Mouse (Mus musculus) hindbrain, postnatal 0 days (tissue): Measurements from ENCODE around the gene Gm20388. TPM values are rescaled to one million over a fixed set of nuclear protein-coding genes. Genes with fewer than 3 reads are reported as not detected.

ENCODE experiments used
- ATAC-seq: fragments of 200-750 bp; cut with Nextera tagmentation; 2 replicates; pipeline ENCODE4 v1.8.0; 2017; ENCODE audit warnings: mild to moderate bottlenecking, moderate TSS enrichment, moderate library complexity
- DNase-seq: peaks from one replicate; pipeline ENCODE4 v3.0.0-alpha.2; 2015; ENCODE audit warnings: low spot score
- H3K27ac ChIP-seq: fragments of 300-500 bp; sonication (generic); 2 replicates; pipeline ENCODE4 v1.5.1; 2014; ENCODE audit warnings: mild to moderate bottlenecking
- H3K27me3 ChIP-seq: fragments of 300-500 bp; sonication (generic); 2 replicates; pipeline ENCODE4 v1.6.1; 2014; ENCODE audit warnings: low read length, mixed read lengths; ENCODE audit not compliant: insufficient read depth
- H3K36me3 ChIP-seq: fragments of 300-500 bp; sonication (generic); 2 replicates; pipeline ENCODE4 v1.6.1; 2014; ENCODE audit warnings: low read length, mixed read lengths; ENCODE audit not compliant: insufficient read depth
- H3K4me1 ChIP-seq: fragments of 300-500 bp; sonication (generic); 2 replicates; pipeline ENCODE4 v1.6.1; 2014; ENCODE audit warnings: antibody characterized with exemption, low read length, mixed read lengths; ENCODE audit not compliant: insufficient read depth
- H3K4me2 ChIP-seq: fragments of 300-500 bp; sonication (generic); 2 replicates; pipeline ENCODE4 v1.6.1; 2014; ENCODE audit warnings: low read depth, mild to moderate bottlenecking, low read length, moderate library complexity, mixed read lengths
- H3K4me3 ChIP-seq: fragments of 300-500 bp; sonication (generic); 2 replicates; pipeline ENCODE4 v1.5.1; 2014; ENCODE audit warnings: low read length
- H3K9ac ChIP-seq: fragments of 300-500 bp; sonication (generic); replicated peaks from 2 replicates; pipeline ENCODE4 v1.6.1; 2014; ENCODE audit warnings: mild to moderate bottlenecking, low read length, moderate library complexity, mixed read lengths
- H3K9me3 ChIP-seq: fragments of 300-500 bp; sonication (generic); 2 replicates; pipeline ENCODE4 v1.6.1; 2016; ENCODE audit warnings: low read length, mixed read lengths
- CTCF ChIP-seq: IDR thresholded peaks from 2 replicates; pipeline ENCODE4 v1.5.1; 2016; ENCODE audit warnings: antibody characterized with exemption, control low read depth, low read depth
- WGBS: fragments of 180-500 bp; shearing (Covaris S2); extraction: QIAGEN DNeasy Blood & Tissue Kit; methylation state at CpG from one replicate; pipeline ENCODE4 v1.1.7; 2014; 5-methylcytosine and 5-hydroxymethylcytosine counted together
- polyA plus RNA-seq: library from polyadenylated mRNA; unstranded; fragments of >200 nt; fragmentation: Nextera tagmentation; extraction: Ambion mirVana; gene quantifications from 2 replicates; pipeline ENCODE4 v1.2.1, GENCODE M21; 2015
- total RNA-seq: library from RNA; depleted of rRNA; stranded (reverse); fragments of >200 nt; gene quantifications from 2 replicates; pipeline ENCODE4 v1.2.3, GENCODE M21; 2014

The Gm20388 gene
- total and polyA plus RNA-seq, 2 experiments from 2014 or later: 71.3 TPM; not detected in 1

GRCm38 (mm10) chr8:122880302-122880701, 2969.7 kb downstream of the Gm20388 start:
- 58% methylated on average over 3 of the region's 3 CpGs for WGBS
- Histone ChIP-seq H3K36me3 (peaks cover 31% of the 10 kb centered on the region), H3K4me3 (no peak overlapping the region), H3K27ac (no peak overlapping the region), H3K9ac (no peak overlapping the region), H3K4me1 (no peaks in the 10 kb centered on the region), H3K4me2 (no peak overlapping the region), H3K9me3 (no peaks in the 10 kb centered on the region), H3K27me3 (no peaks in the 10 kb centered on the region)
- no peak for ATAC-seq
- TF ChIP-seq CTCF: no peak
- no peak for DNase-seq

DNA sequence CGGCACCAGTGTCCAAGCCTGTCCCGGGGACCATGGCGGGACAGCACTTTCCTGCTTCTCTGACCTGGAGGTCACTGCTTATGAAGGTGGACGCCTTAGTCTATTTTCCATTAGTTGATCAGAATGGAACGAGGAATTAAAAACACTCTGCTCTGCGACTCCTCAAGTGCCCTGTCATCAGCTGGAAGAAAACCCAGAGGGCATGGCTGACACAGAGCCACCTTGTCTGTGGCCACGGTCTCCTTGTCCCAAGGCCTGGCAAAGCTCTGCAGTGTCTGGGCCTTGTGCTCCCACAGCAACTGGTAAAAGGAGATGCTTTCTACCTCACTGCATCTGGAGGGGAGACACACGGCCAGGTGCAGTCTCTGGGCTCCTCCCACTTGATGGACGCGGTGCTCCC, 2973.0 kb downstream of the Gm20388 start:
- 89% methylated on average over 10 of the region's 10 CpGs for WGBS
- Histone ChIP-seq H3K27me3 (no peaks in the 10 kb centered on the region), H3K9ac (no peak overlapping the region), H3K4me1 (no peaks in the 10 kb centered on the region), H3K36me3 (peaks cover 63% of the 10 kb centered on the region), H3K4me3 (no peak overlapping the region), H3K4me2 (no peak overlapping the region), H3K27ac (no peak overlapping the region), H3K9me3 (no peaks in the 10 kb centered on the region)
- ATAC-seq (no peak), DNase-seq (no peak)
- TF ChIP-seq CTCF: no peak

GRCm38 (mm10) chr8:122891440-122891839, 2980.8 kb downstream of the Gm20388 start:
- Histone ChIP-seq H3K27ac (no peak overlapping the region), H3K36me3 (peaks cover 92% of the 10 kb centered on the region), H3K4me2 (no peak overlapping the region), H3K27me3 (no peaks in the 10 kb centered on the region), H3K4me3 (no peak overlapping the region), H3K9ac (no peak overlapping the region), H3K9me3 (no peaks in the 10 kb centered on the region), H3K4me1 (no peaks in the 10 kb centered on the region)
- no peak for ATAC-seq
- DNase-seq: no peak
- WGBS: 85% methylated on average over 12 of the region's 12 CpGs
- TF ChIP-seq CTCF: peak; percentile 44

- WGBS: 90% methylated on average over 12 of the region's 12 CpGs
- H3K4me1 ChIP-seq: no peaks in the 10 kb centered on the region
- H3K4me3 ChIP-seq: no peak overlapping the region
- no peak overlapping the region for H3K27ac ChIP-seq
- H3K4me2 ChIP-seq: no peak overlapping the region
- no peaks in the 10 kb centered on the region for H3K27me3 ChIP-seq
- peaks cover 90% of the 10 kb centered on the region for H3K36me3 ChIP-seq
- no peaks in the 10 kb centered on the region for H3K9me3 ChIP-seq
- H3K9ac ChIP-seq: no peak overlapping the region
- DNase-seq: no peak
- no peak for ATAC-seq
- no peak for TF ChIP-seq CTCF
Observed at GRCm38 (mm10) chr8:122893451-122893850, 2982.8 kb downstream of the Gm20388 start.

GRCm38 (mm10) chr8:122896317-122896716, 2985.7 kb downstream of the Gm20388 start:
- peaks cover 68% of the 10 kb centered on the region for H3K36me3 ChIP-seq
- no peak overlapping the region for H3K9ac ChIP-seq
- no peaks in the 10 kb centered on the region for H3K4me1 ChIP-seq
- no peaks in the 10 kb centered on the region for H3K27me3 ChIP-seq
- no peak overlapping the region for H3K27ac ChIP-seq
- DNase-seq (no peak), ATAC-seq (no peak)
- H3K9me3 ChIP-seq: no peaks in the 10 kb centered on the region
- whole genome bisulfite sequencing: 93% methylated on average over 11 of the region's 11 CpGs
- TF ChIP-seq CTCF: no peak
- no peak overlapping the region for H3K4me2 ChIP-seq
- H3K4me3 ChIP-seq: no peak overlapping the region

GRCm38 (mm10) chr8:122897200-122897599, 2986.6 kb downstream of the Gm20388 start:
- WGBS: 91% methylated on average over 8 of the region's 8 CpGs
- ATAC-seq (no peak), DNase-seq (no peak)
- Histone ChIP-seq H3K4me3 (no peak overlapping the region), H3K4me2 (no peak overlapping the region), H3K9ac (no peak overlapping the region), H3K4me1 (no peaks in the 10 kb centered on the region), H3K27ac (no peak overlapping the region), H3K27me3 (no peaks in the 10 kb centered on the region), H3K9me3 (no peaks in the 10 kb centered on the region), H3K36me3 (peaks cover 60% of the 10 kb centered on the region)
- no peak for TF ChIP-seq CTCF

DNA sequence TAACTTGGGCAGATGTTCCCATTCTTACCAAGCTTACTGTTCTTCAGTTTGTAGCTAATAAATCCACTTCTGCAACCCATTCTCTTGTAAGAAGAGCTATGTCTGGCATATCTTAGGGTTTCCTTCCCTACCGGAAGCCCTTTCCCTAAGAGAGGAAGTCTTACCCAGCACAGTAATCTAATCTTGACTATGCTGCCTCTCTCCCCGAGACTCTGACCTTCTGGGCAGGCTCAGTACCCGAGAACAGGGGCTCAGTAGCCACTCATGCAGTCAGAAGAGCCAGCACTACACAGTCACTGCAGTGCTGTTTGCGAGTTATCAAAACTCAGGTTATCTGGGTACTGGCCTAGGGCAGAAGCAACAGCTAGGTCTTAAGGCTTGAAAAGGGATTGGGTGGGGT, 2987.4 kb downstream of the Gm20388 start:
- H3K36me3 ChIP-seq: peaks cover 51% of the 10 kb centered on the region
- TF ChIP-seq CTCF: no peak
- WGBS: 90% methylated on average over 4 of the region's 4 CpGs
- H3K4me2 ChIP-seq: no peak overlapping the region
- no peaks in the 10 kb centered on the region for H3K9me3 ChIP-seq
- no peaks in the 10 kb centered on the region for H3K4me1 ChIP-seq
- H3K27ac ChIP-seq: no peak overlapping the region
- H3K27me3 ChIP-seq: no peaks in the 10 kb centered on the region
- DNase-seq: no peak
- H3K9ac ChIP-seq: no peak overlapping the region
- no peak overlapping the region for H3K4me3 ChIP-seq
- no peak for ATAC-seq
